11 mouse cellular contexts compared by ENCODE assay signal in genomic region chr19:26594661-26595060, GRCm38 (mm10).
"Had no signal": no experiment of that assay in that cellular context is flagged by ENCODE, and none has a peak within 500 bp of the region (broad histone marks: within the 10 kb centered on the region; RNA-seq: fewer than 3 reads in every experiment).

No protein-coding gene starts in this region.

- DNase-seq: retina, postnatal 1 day; right cerebral cortex, postnatal 14 days; right cerebral cortex, postnatal 25 days; right cerebral cortex, postnatal 4 days; spleen, adult 18-20 months; thymus, adult 18-20 months; thymus, adult 2 months; thymus, postnatal 14 days; thymus, postnatal 25 days; thymus, postnatal 36 days; thymus, postnatal 4 days had no signal
